Comparison of ENCODE assay signal across 18 mouse cellular contexts in the genomic region with DNA sequence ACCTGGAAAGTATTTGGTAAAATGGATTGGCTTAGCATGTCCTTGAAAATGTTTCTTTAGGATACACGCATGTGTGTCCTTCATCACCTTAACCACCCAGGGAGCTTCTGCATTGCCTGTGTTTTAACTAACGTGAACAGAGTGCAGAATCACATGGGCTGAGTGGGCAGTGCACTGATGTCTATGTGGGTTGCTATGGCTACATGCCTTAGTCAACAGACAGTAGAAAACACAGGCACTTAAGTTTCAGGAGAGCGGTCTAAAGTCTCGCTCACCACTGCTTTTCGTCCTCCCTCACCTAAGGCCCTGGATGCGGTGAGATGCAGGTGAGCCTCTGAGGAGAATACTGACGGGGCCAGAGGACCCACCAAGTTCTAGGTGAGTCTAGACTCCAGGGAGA.
DNase-seq lines count a peak whose midpoint lies in the region; ATAC-seq and TF ChIP-seq lines count a peak whose summit lies in the region.
"Had no signal": no experiment of that assay in that cellular context is flagged by ENCODE, and none has a peak within 500 bp of the region (broad histone marks: within the 10 kb centered on the region; RNA-seq: fewer than 3 reads in every experiment).

No protein-coding gene starts in this region.

- H3K27ac ChIP-seq in heart, embryonic 16.5 days (ENCODE audit: low read length), result no peak overlapping the region
- H3K27ac ChIP-seq in liver, adult 2 months (replicated peaks; ENCODE audit: insufficient read depth, low read depth, low read length), result peak overlapping the region; percentile 40; the same call in 1 of the 2 replicates
- H3K27ac ChIP-seq in liver, embryonic 12.5 days, result no peak overlapping the region
- peak overlapping the region; percentile 60 for H3K27ac ChIP-seq in brown adipose tissue, adult 24 weeks (replicated peaks; ENCODE audit: low read depth, low read length)
- no peak overlapping the region for H3K27ac ChIP-seq in midbrain, embryonic 14.5 days (replicated peaks; ENCODE audit: low read depth, low read length)
- H3K27ac ChIP-seq: embryonic facial prominence, embryonic 13.5 days; heart, embryonic 10.5 days; liver, embryonic 13.5 days; stomach, postnatal 0 days had no signal

- no peak for DNase-seq in heart, adult 18-20 months
- DNase-seq in liver, adult 2 months (ENCODE audit: extremely low read depth, low read depth, low spot score), result no peak
- peak; percentile 33 for DNase-seq in midbrain, embryonic 14.5 days
- DNase-seq in yolk sac, embryonic 10.5 days (ENCODE audit: low spot score), result no peak
- DNase-seq: cerebellum, adult 2 months; heart, postnatal 36 days; kidney, postnatal 10 days; left cerebral cortex, postnatal 4 days; liver, embryonic 13.5 days; retina, postnatal 1 day; thymus, postnatal 36 days had no signal

- H3K4me3 ChIP-seq in heart, embryonic 16.5 days (ENCODE audit: low read length), result no peak overlapping the region
- H3K4me3 ChIP-seq in liver, adult 2 months (ENCODE audit: insufficient read depth, low read depth, low read length), result no peak overlapping the region
- no peak overlapping the region for H3K4me3 ChIP-seq in liver, embryonic 12.5 days
- H3K4me3 ChIP-seq in brown adipose tissue, adult 24 weeks (ENCODE audit: insufficient read depth, low read depth, low read length), result no peak overlapping the region
- H3K4me3 ChIP-seq in midbrain, embryonic 14.5 days (replicated peaks; ENCODE audit: low read depth, low read length), result no peak overlapping the region
- H3K4me3 ChIP-seq: embryonic facial prominence, embryonic 13.5 days; heart, embryonic 10.5 days; liver, embryonic 13.5 days had no signal

- no peak for TF ChIP-seq POLR2A in liver, adult 2 months (IDR thresholded peaks at IDR 0.05; ENCODE audit: extremely low read depth, insufficient read depth, low read length)

- no peaks in the 10 kb centered on the region for H3K9me3 ChIP-seq in heart, embryonic 16.5 days (replicated peaks; ENCODE audit: control insufficient read depth, low read length)
- no peaks in the 10 kb centered on the region for H3K9me3 ChIP-seq in liver, embryonic 12.5 days (replicated peaks)
- H3K9me3 ChIP-seq in midbrain, embryonic 14.5 days (ENCODE audit: control insufficient read depth, low read length), result no peaks in the 10 kb centered on the region
- H3K9me3 ChIP-seq: embryonic facial prominence, embryonic 13.5 days; heart, embryonic 10.5 days; liver, embryonic 13.5 days had no signal

- H3K4me2 ChIP-seq in heart, embryonic 16.5 days (ENCODE audit: low read depth, low read length), result no peak overlapping the region
- no peak overlapping the region for H3K4me2 ChIP-seq in liver, embryonic 12.5 days
- no peak overlapping the region for H3K4me2 ChIP-seq in midbrain, embryonic 14.5 days (ENCODE audit: low read length)
- H3K4me2 ChIP-seq: embryonic facial prominence, embryonic 13.5 days; liver, embryonic 13.5 days had no signal

- H3K79me2 ChIP-seq in liver, adult 2 months (ENCODE audit: control insufficient read depth, insufficient read depth, low read length), result peaks cover 2% of the 10 kb centered on the region; the same call in 1 of the 2 replicates

- no peak for TF ChIP-seq CTCF in liver, adult 2 months (IDR thresholded peaks at IDR 0.05; ENCODE audit: low read depth, low read length)

- H3K4me1 ChIP-seq in heart, embryonic 16.5 days (ENCODE audit: control insufficient read depth, insufficient read depth, low read length), result no peaks in the 10 kb centered on the region; the same call in none of the 2 replicates
- peaks cover 11% of the 10 kb centered on the region for H3K4me1 ChIP-seq in liver, adult 2 months (ENCODE audit: control insufficient read depth, insufficient read depth, low read length)
- H3K4me1 ChIP-seq in liver, embryonic 12.5 days, result peaks cover 11% of the 10 kb centered on the region
- peaks cover 24% of the 10 kb centered on the region for H3K4me1 ChIP-seq in brown adipose tissue, adult 24 weeks (ENCODE audit: control insufficient read depth, insufficient read depth, insufficient read length, low read length)
- H3K4me1 ChIP-seq in midbrain, embryonic 14.5 days (ENCODE audit: control insufficient read depth, insufficient read depth, low read length), result peaks cover 21% of the 10 kb centered on the region
- H3K4me1 ChIP-seq: embryonic facial prominence, embryonic 13.5 days had no signal

- 0 out of 2 replicates have a peak, but pooled peaks have one; percentile 18 for ATAC-seq in heart, embryonic 16.5 days (replicated peaks; ENCODE audit: extremely low read depth, insufficient read depth, low FRiP score)
- no peak for ATAC-seq in liver, embryonic 12.5 days
- ATAC-seq in midbrain, embryonic 14.5 days (ENCODE audit: low FRiP score, low TSS enrichment), result no peak
- ATAC-seq: inflammation-experienced regulatory T-cells, adult 6 months had no signal

- no peaks in the 10 kb centered on the region for H3K27me3 ChIP-seq in heart, embryonic 16.5 days (ENCODE audit: control insufficient read depth, insufficient read depth, low read length)
- H3K27me3 ChIP-seq in liver, adult 2 months (ENCODE audit: control insufficient read depth, insufficient read depth, low read length), result no peaks in the 10 kb centered on the region
- H3K27me3 ChIP-seq in liver, embryonic 12.5 days (replicated peaks), result no peaks in the 10 kb centered on the region
- no peaks in the 10 kb centered on the region for H3K27me3 ChIP-seq in midbrain, embryonic 14.5 days (ENCODE audit: control insufficient read depth, insufficient read depth, low read length)
- H3K27me3 ChIP-seq: embryonic facial prominence, embryonic 13.5 days; liver, embryonic 13.5 days had no signal

- H3K36me3 ChIP-seq in heart, embryonic 16.5 days (ENCODE audit: control insufficient read depth, insufficient read depth), result peaks cover 19% of the 10 kb centered on the region
- H3K36me3 ChIP-seq in liver, adult 2 months (ENCODE audit: control insufficient read depth, insufficient read depth, low read length), result peaks cover 33% of the 10 kb centered on the region
- peaks cover 4% of the 10 kb centered on the region; the same call in 1 of the 2 replicates for H3K36me3 ChIP-seq in liver, embryonic 12.5 days
- peaks cover 20% of the 10 kb centered on the region for H3K36me3 ChIP-seq in midbrain, embryonic 14.5 days (ENCODE audit: control insufficient read depth, insufficient read depth, low read length)

- H3K9ac ChIP-seq in heart, embryonic 16.5 days (ENCODE audit: low read length), result no peak overlapping the region
- H3K9ac ChIP-seq in liver, adult 2 months (ENCODE audit: low read depth, low read length), result no peak overlapping the region
- no peak overlapping the region for H3K9ac ChIP-seq in liver, embryonic 12.5 days
- no peak overlapping the region for H3K9ac ChIP-seq in midbrain, embryonic 14.5 days (replicated peaks; ENCODE audit: low read length)
- H3K9ac ChIP-seq: embryonic facial prominence, embryonic 13.5 days; liver, embryonic 13.5 days had no signal

- WGBS in heart, embryonic 16.5 days, result 70% methylated on average over 7 of the region's 7 CpGs
- 74% methylated on average over 7 of the region's 7 CpGs for WGBS in liver, adult 2 months
- 86% methylated on average over 7 of the region's 7 CpGs for WGBS in liver, embryonic 12.5 days (ENCODE audit: insufficient replicate concordance)
- WGBS in midbrain, embryonic 14.5 days, result 71% methylated on average over 7 of the region's 7 CpGs

Comparison
In these comparisons a context has a peak if more than half of its experiments do, and no peak if none do; other contexts are left out.
1. H3K27ac ChIP-seq: peak in liver, adult 2 months (single experiment) and brown adipose tissue, adult 24 weeks (single experiment); none in heart, embryonic 16.5 days (single experiment), liver, embryonic 12.5 days (single experiment) and midbrain, embryonic 14.5 days (single experiment).